Mouse (Mus musculus): ENCODE results near the gene Olfr877. TPM values are rescaled to one million over a fixed set of nuclear protein-coding genes. Genes with fewer than 3 reads are reported as not detected.

Olfr877 gene
- not detected for polyA plus RNA-seq (2017; shearing (Covaris generic))

DNA sequence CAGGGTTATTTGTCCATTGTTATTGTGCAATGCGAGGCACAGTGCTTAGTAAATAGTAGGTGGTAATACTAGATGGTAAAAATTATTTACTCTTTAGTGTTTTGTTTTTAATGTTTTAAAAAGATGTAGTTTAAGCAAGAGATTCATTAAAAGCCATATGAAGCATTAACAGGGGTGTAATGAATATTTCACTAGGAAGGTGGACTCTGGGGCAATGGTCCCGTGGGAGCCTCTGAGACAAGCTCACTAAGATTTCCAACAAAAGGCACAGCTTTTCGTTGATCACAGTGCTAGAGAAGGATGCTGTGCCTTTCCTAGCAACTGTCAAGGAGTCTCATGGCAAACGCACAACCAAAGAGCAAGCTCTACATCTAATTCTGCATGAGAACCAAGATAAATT lies at the start of gene Olfr877:
Gene Olfr877, plus strand, starts transcription at position 301 of the 400 bp plus-strand sequence.

DNA sequence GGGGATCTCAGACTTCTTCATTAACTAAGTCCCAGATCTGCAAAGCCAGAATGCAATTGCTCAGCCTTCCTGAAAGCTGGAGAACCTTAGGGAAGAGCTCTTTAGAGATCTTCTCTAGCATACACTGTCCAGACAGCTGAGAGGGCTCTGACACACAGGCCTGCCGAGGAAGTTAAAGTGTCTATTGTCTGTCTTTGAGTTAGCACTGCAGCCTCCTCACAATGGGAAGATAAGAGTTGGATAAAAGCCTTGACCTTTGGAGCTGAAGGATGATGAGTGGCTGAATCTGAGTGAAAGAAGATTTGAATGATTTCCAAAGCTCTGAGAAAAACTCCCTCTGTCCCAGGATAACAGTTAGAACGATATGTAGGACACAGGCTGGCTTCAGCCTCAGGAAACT lies 42.6 kb downstream of the Olfr877 start, which contains the start of gene Olfr145:
Gene Olfr145, plus strand, starts transcription at position 64 of the 400 bp plus-strand sequence.

Other genes with a start within 250 kb of the Olfr877 start
- not detected for gene Spa17, start 240.5 kb upstream of the Olfr877 start, polyA plus RNA-seq (2017; shearing (Covaris generic))
- gene Tbrg1, start 197.0 kb upstream of the Olfr877 start, polyA plus RNA-seq (2017; shearing (Covaris generic)): 115 TPM
- gene Panx3, start 185.0 kb upstream of the Olfr877 start, polyA plus RNA-seq (2017; shearing (Covaris generic)): not detected
- gene Olfr160, start 138.0 kb upstream of the Olfr877 start, polyA plus RNA-seq (2017; shearing (Covaris generic)): 0.24 TPM
- gene Olfr874, start 109.2 kb upstream of the Olfr877 start, polyA plus RNA-seq (2017; shearing (Covaris generic)): 0.34 TPM
- gene Olfr875, start 82.4 kb upstream of the Olfr877 start, polyA plus RNA-seq (2017; shearing (Covaris generic)): not detected
- 0.22 TPM for gene Olfr876, start 51.2 kb upstream of the Olfr877 start, polyA plus RNA-seq (2017; shearing (Covaris generic))
- not detected for gene Olfr145, start 42.5 kb downstream of the Olfr877 start, polyA plus RNA-seq (2017; shearing (Covaris generic))
- 0.34 TPM for gene Olfr878, start 63.6 kb downstream of the Olfr877 start, polyA plus RNA-seq (2017; shearing (Covaris generic))
- 0.16 TPM for gene Olfr881, start 137.6 kb downstream of the Olfr877 start, polyA plus RNA-seq (2017; shearing (Covaris generic))
- not detected for gene Olfr883, start 171.5 kb downstream of the Olfr877 start, polyA plus RNA-seq (2017; shearing (Covaris generic))
- gene Olfr884, start 192.3 kb downstream of the Olfr877 start, polyA plus RNA-seq (2017; shearing (Covaris generic)): not detected
- not detected for gene Olfr885, start 207.1 kb downstream of the Olfr877 start, polyA plus RNA-seq (2017; shearing (Covaris generic))
- 0.07 TPM for gene Olfr887, start 229.8 kb downstream of the Olfr877 start, polyA plus RNA-seq (2017; shearing (Covaris generic))

Measured in naive thymus-derived CD4-positive, alpha-beta T cell, adult 5 months (primary cell).